Mouse (Mus musculus) A20 (cell line): ENCODE results near the gene Ngly1.

Source experiments
- DNase-seq: peaks from one replicate; pipeline ENCODE4 v3.0.0-alpha.2; 2011; ENCODE audit warnings: low read depth, low spot score

Gene Ngly1

GRCm38 (mm10) chr14:16328959-16329480, 79.9 kb downstream of the Ngly1 start:
- no peak for DNase-seq

GRCm38 (mm10) chr14:16329756-16330155, 80.7 kb downstream of the Ngly1 start:
- DNase-seq: no peak

GRCm38 (mm10) chr14:16334260-16334659, 85.2 kb downstream of the Ngly1 start:
- no peak for DNase-seq

- no peak for DNase-seq
Observed at GRCm38 (mm10) chr14:16335835-16336417, 86.8 kb downstream of the Ngly1 start.

- no peak for DNase-seq
Observed at GRCm38 (mm10) chr14:16347505-16347904, 98.4 kb downstream of the Ngly1 start.

- no peak for DNase-seq
Observed at GRCm38 (mm10) chr14:16359704-16360103, 110.6 kb downstream of the Ngly1 start.
